Mouse (Mus musculus) lung, postnatal 36 days (tissue): Measurements from ENCODE around the gene Olfr1257.
"Not testable (repeated sequence)": the region's sequence is repeated elsewhere in the genome, so short reads cannot be mapped to it uniquely, and the experiment has no call there.

Experiments used
- DNase-seq: peaks from one replicate; pipeline ENCODE4 v3.0.0; 2022; ENCODE audit warnings: mixed read lengths

Olfr1257 gene

GRCm38 (mm10) chr2:89878137-89878536, at the start of gene Olfr1257:
Gene Olfr1257 (plus strand): TSS chr2:89878437.
- DNase-seq = no peak

GRCm38 (mm10) chr2:89841455-89841854, 36.8 kb upstream of the Olfr1257 start, which contains the start of gene Olfr1256:
Gene Olfr1256 (minus strand): TSS chr2:89841555.
- DNase-seq = no peak

GRCm38 (mm10) chr2:89848105-89848504, 30.1 kb upstream of the Olfr1257 start, which contains the start of gene Olfr48:
Gene Olfr48 (minus strand): TSS chr2:89848205.
- DNase-seq = no peak

GRCm38 (mm10) chr2:89849230-89849629, 29.0 kb upstream of the Olfr1257 start:
- no peak for DNase-seq

GRCm38 (mm10) chr2:89912616-89913015, 34.4 kb downstream of the Olfr1257 start:
- DNase-seq = not testable (repeated sequence)

- DNase-seq = no peak
Observed at GRCm38 (mm10) chr2:89927009-89927408, 48.8 kb downstream of the Olfr1257 start, which contains the start of gene Olfr1258. Gene Olfr1258 (plus strand): TSS chr2:89927309.
